Mouse (Mus musculus) ES-E14 (cell line): ENCODE measurements at regions not wholly inside any gene's neighbourhood (a gene's known extent, or its start where the extent isn't known, plus 50 kb on each side); places are given as distances from the start of the nearest gene placed in this dataset.

ENCODE experiments used
- DNase-seq: peaks from one replicate; pipeline ENCODE4 v3.0.0-alpha.2; 2013; ENCODE audit warnings: low read depth, low spot score
- H3K27ac ChIP-seq: 2 replicates; pipeline ENCODE4 v1.5.1; 2012; ENCODE audit warnings: low read depth, mild to moderate bottlenecking, low read length, moderate library complexity, mixed read lengths; ENCODE audit not compliant: poor library complexity, insufficient read depth, severe bottlenecking
- H3K36me3 ChIP-seq: 2 replicates; pipeline ENCODE4 v1.6.1; 2012; ENCODE audit warnings: mild to moderate bottlenecking, low read length, moderate library complexity, mixed read lengths; ENCODE audit not compliant: control insufficient read depth, poor library complexity, insufficient read depth, severe bottlenecking
- H3K4me1 ChIP-seq, 2 experiments: fragments of 150-350 bp in 1 of 2; sonication (generic) in 1 of 2; 2 replicates each; pipeline ENCODE4 v1.6.1; 2012; ENCODE audit warnings: low read length in 2 of 2, mild to moderate bottlenecking in 1 of 2, mixed read lengths in 1 of 2; ENCODE audit not compliant: control insufficient read depth in 2 of 2, insufficient read depth in 2 of 2, poor library complexity in 1 of 2
- H3K4me3 ChIP-seq, 2 experiments: fragments of 150-350 bp in 1 of 2; sonication (generic) in 1 of 2; 2 replicates each; pipeline ENCODE4 v1.5.1; 2012; ENCODE audit warnings: low read length in 2 of 2, low read depth in 1 of 2, mild to moderate bottlenecking in 1 of 2, mixed read lengths in 1 of 2; ENCODE audit not compliant: insufficient read depth in 1 of 2, poor library complexity in 1 of 2, severe bottlenecking in 1 of 2
- H3K9ac ChIP-seq: 2 replicates; pipeline ENCODE4 v1.6.1; 2012; ENCODE audit warnings: low read depth, mild to moderate bottlenecking, low read length, mixed read lengths; ENCODE audit not compliant: poor library complexity, insufficient read depth, severe bottlenecking
- H3K9me3 ChIP-seq: fragments of 150-350 bp; sonication (generic); 2 replicates; pipeline ENCODE4 v1.6.1; 2012; ENCODE audit warnings: low read depth, mild to moderate bottlenecking, low read length; ENCODE audit not compliant: control insufficient read depth, insufficient read depth
- CHD2 ChIP-seq: IDR thresholded peaks from 2 replicates; pipeline ENCODE4 v1.6.1; 2014; ENCODE audit warnings: mild to moderate bottlenecking, low read depth, low read length, inconsistent platforms
- HCFC1 ChIP-seq: IDR thresholded peaks from 2 replicates; pipeline ENCODE4 v1.6.1; 2012; ENCODE audit warnings: low read length, inconsistent platforms, borderline replicate concordance; ENCODE audit not compliant: insufficient read depth
- MAFK ChIP-seq: IDR thresholded peaks from 2 replicates; pipeline ENCODE4 v1.6.1; 2014; ENCODE audit warnings: mild to moderate bottlenecking, low read depth, low read length, inconsistent platforms; ENCODE audit not compliant: insufficient read depth
- ZC3H11A ChIP-seq: IDR thresholded peaks from 2 replicates; pipeline ENCODE4 v1.6.1; 2012; ENCODE audit warnings: low read depth, mild to moderate bottlenecking, inconsistent platforms, low read length, borderline replicate concordance
- ZNF384 ChIP-seq: IDR thresholded peaks from 2 replicates; pipeline ENCODE4 v1.6.1; 2012; ENCODE audit warnings: low read depth, low read length, inconsistent platforms
- in situ Hi-C, 2 experiments: fragments of 600-800 bp; cut with MboI; formaldehyde crosslinking; loops; one replicate each; pipeline ENCODE4 v1.15.1; 2025; ENCODE audit warnings: low sequenced_read_pairs in 2 of 2, inconsistent platforms in 1 of 2; ENCODE audit not compliant: unreplicated experiment in 2 of 2

- TF ChIP-seq ZC3H11A (no peak), MAFK (no peak), CHD2 (no peak), HCFC1 (no peak), ZNF384 (no peak)
- Histone ChIP-seq H3K9me3 (no peaks in the 10 kb centered on the region), H3K4me1 (no peaks in the 10 kb centered on the region), H3K27ac (no peak overlapping the region), H3K36me3 (no peaks in the 10 kb centered on the region), H3K9ac (no peak overlapping the region), H3K4me3 (no peak overlapping the region)
- in situ Hi-C loops = no loop called here
- DNase-seq = no peak
These were observed 914.5 kb upstream of the Msl3l2 start for GRCm38 (mm10) chr10:55192176-55192575.

GRCm38 (mm10) chr10:55194144-55194543 lies 912.6 kb upstream of the Msl3l2 start:
- no peak for DNase-seq
- in situ Hi-C loops = no loop called here
- Histone ChIP-seq H3K36me3 (no peaks in the 10 kb centered on the region), H3K4me1 (no peaks in the 10 kb centered on the region), H3K27ac (no peak overlapping the region), H3K9me3 (no peaks in the 10 kb centered on the region), H3K4me3 (no peak overlapping the region), H3K9ac (no peak overlapping the region)
- no peak for TF ChIP-seq HCFC1
- TF ChIP-seq ZC3H11A = no peak
- no peak for TF ChIP-seq MAFK
- TF ChIP-seq ZNF384 = no peak
- TF ChIP-seq CHD2 = no peak

GRCm38 (mm10) chr10:55195266-55195665 lies 911.5 kb upstream of the Msl3l2 start:
- Histone ChIP-seq H3K9ac (no peak overlapping the region), H3K36me3 (no peaks in the 10 kb centered on the region), H3K27ac (no peak overlapping the region), H3K9me3 (no peaks in the 10 kb centered on the region), H3K4me1 (no peaks in the 10 kb centered on the region), H3K4me3 (no peak overlapping the region)
- DNase-seq = no peak
- in situ Hi-C loops = no loop called here
- no peak for TF ChIP-seq ZNF384
- TF ChIP-seq ZC3H11A = no peak
- TF ChIP-seq CHD2 = no peak
- no peak for TF ChIP-seq HCFC1
- no peak for TF ChIP-seq MAFK

GRCm38 (mm10) chr10:55237156-55237555 lies 869.6 kb upstream of the Msl3l2 start:
- TF ChIP-seq HCFC1 = no peak
- no peak for TF ChIP-seq ZNF384
- no peak for TF ChIP-seq CHD2
- TF ChIP-seq ZC3H11A = no peak
- no peak for TF ChIP-seq MAFK
- Histone ChIP-seq H3K4me3 (no peak overlapping the region), H3K9me3 (no peaks in the 10 kb centered on the region), H3K9ac (no peak overlapping the region), H3K4me1 (no peaks in the 10 kb centered on the region), H3K27ac (no peak overlapping the region), H3K36me3 (no peaks in the 10 kb centered on the region)
- in situ Hi-C loops = no loop called here
- DNase-seq = no peak

GRCm38 (mm10) chr10:55257351-55257750 lies 849.4 kb upstream of the Msl3l2 start:
- no peaks in the 10 kb centered on the region for H3K36me3 ChIP-seq
- no peak overlapping the region for H3K27ac ChIP-seq
- DNase-seq = no peak
- H3K9me3 ChIP-seq = no peaks in the 10 kb centered on the region
- in situ Hi-C loops = no loop called here
- no peaks in the 10 kb centered on the region for H3K4me1 ChIP-seq
- no peak overlapping the region for H3K4me3 ChIP-seq
- H3K9ac ChIP-seq = no peak overlapping the region
- TF ChIP-seq ZC3H11A = no peak
- no peak for TF ChIP-seq HCFC1
- no peak for TF ChIP-seq CHD2
- no peak for TF ChIP-seq MAFK
- TF ChIP-seq ZNF384 = no peak
